Comparison of ENCODE assay signal across 13 mouse cellular contexts in genomic region chr5:51799371-51800035, GRCm38 (mm10).
DNase-seq lines count a peak whose midpoint lies in the region; ATAC-seq and TF ChIP-seq lines count a peak whose summit lies in the region.
"Had no signal": no experiment of that assay in that cellular context is flagged by ENCODE, and none has a peak within 500 bp of the region (broad histone marks: within the 10 kb centered on the region; RNA-seq: fewer than 3 reads in every experiment).

No protein-coding gene starts in this region.

- TF ChIP-seq CTCF in lung, postnatal 0 days (IDR thresholded peaks at IDR 0.05) = no peak

- no peaks in the 10 kb centered on the region for H3K27me3 ChIP-seq in kidney, embryonic 14.5 days (ENCODE audit: control insufficient read depth, insufficient read depth, low read length)
- H3K27me3 ChIP-seq in lung, postnatal 0 days (replicated peaks; ENCODE audit: insufficient read depth, low read length) = no peaks in the 10 kb centered on the region
- no peaks in the 10 kb centered on the region for H3K27me3 ChIP-seq in hindbrain, embryonic 14.5 days (ENCODE audit: control insufficient read depth, insufficient read depth, low read length)
- H3K27me3 ChIP-seq: neural tube, embryonic 12.5 days had no signal

- H3K36me3 ChIP-seq in kidney, embryonic 14.5 days (ENCODE audit: control insufficient read depth, insufficient read depth, low read length) = no peaks in the 10 kb centered on the region
- no peaks in the 10 kb centered on the region for H3K36me3 ChIP-seq in lung, postnatal 0 days (ENCODE audit: insufficient read depth, low read length)
- H3K36me3 ChIP-seq in hindbrain, embryonic 14.5 days (replicated peaks; ENCODE audit: control insufficient read depth, insufficient read depth) = no peaks in the 10 kb centered on the region
- H3K36me3 ChIP-seq: limb, embryonic 13.5 days; neural tube, embryonic 12.5 days had no signal

- no peak overlapping the region for H3K4me3 ChIP-seq in kidney, embryonic 14.5 days (ENCODE audit: low read length)
- no peak overlapping the region for H3K4me3 ChIP-seq in lung, postnatal 0 days (ENCODE audit: low read depth, low read length)
- no peak overlapping the region for H3K4me3 ChIP-seq in hindbrain, embryonic 14.5 days (replicated peaks; ENCODE audit: low read length)
- H3K4me3 ChIP-seq: limb, embryonic 13.5 days; neural tube, embryonic 12.5 days had no signal

- TF ChIP-seq EP300 in lung, postnatal 0 days (IDR thresholded peaks at IDR 0.05) = no peak

- peak; percentile 34 to 70 for DNase-seq in frontal cortex, adult 2 months (ENCODE audit: extremely low spot score in 1 of 2, low spot score in 1 of 2)
- no peak for DNase-seq in frontal cortex, postnatal 14 days (ENCODE audit: low spot score in 2 of 2)
- DNase-seq in brain, adult 2 months (ENCODE audit: low read depth, low spot score) = peak; percentile 79
- peak; percentile 48 for DNase-seq in lung, postnatal 0 days (ENCODE audit: low spot score)
- no peak for DNase-seq in B cell, adult 2 months
- DNase-seq in hindbrain, embryonic 14.5 days (ENCODE audit: low spot score) = no peak
- DNase-seq: heart, adult 18-20 months; spleen, adult 18-20 months had no signal

- no peaks in the 10 kb centered on the region for H3K4me1 ChIP-seq in kidney, embryonic 14.5 days (ENCODE audit: control insufficient read depth, insufficient read depth, low read length)
- H3K4me1 ChIP-seq in lung, postnatal 0 days (ENCODE audit: insufficient read depth, low read depth, low read length) = no peaks in the 10 kb centered on the region
- H3K4me1 ChIP-seq in hindbrain, embryonic 14.5 days (replicated peaks; ENCODE audit: control insufficient read depth, insufficient read depth, low read length) = no peaks in the 10 kb centered on the region
- H3K4me1 ChIP-seq: limb, embryonic 13.5 days; neural tube, embryonic 12.5 days had no signal

- H3K9ac ChIP-seq in kidney, embryonic 14.5 days (ENCODE audit: low read depth, low read length) = no peak overlapping the region
- no peak overlapping the region for H3K9ac ChIP-seq in lung, postnatal 0 days (replicated peaks; ENCODE audit: low read depth)
- H3K9ac ChIP-seq in hindbrain, embryonic 14.5 days = no peak overlapping the region
- H3K9ac ChIP-seq: limb, embryonic 13.5 days; neural tube, embryonic 12.5 days had no signal

- H3K9me3 ChIP-seq in kidney, embryonic 14.5 days (ENCODE audit: control insufficient read depth, low read length) = no peaks in the 10 kb centered on the region
- no peaks in the 10 kb centered on the region for H3K9me3 ChIP-seq in lung, postnatal 0 days (ENCODE audit: low read length)
- no peaks in the 10 kb centered on the region for H3K9me3 ChIP-seq in hindbrain, embryonic 14.5 days (ENCODE audit: control insufficient read depth, low read length)
- H3K9me3 ChIP-seq: limb, embryonic 13.5 days; neural tube, embryonic 12.5 days had no signal

- ATAC-seq in kidney, embryonic 14.5 days (ENCODE audit: low FRiP score, low TSS enrichment) = peak; percentile 57; the same call in 1 of the 2 replicates
- ATAC-seq in lung, postnatal 0 days = peak; percentile 48; the same call in 1 of the 2 replicates
- ATAC-seq in hindbrain, embryonic 14.5 days (ENCODE audit: low FRiP score) = no peak
- ATAC-seq in CD4-positive, CD25-positive, alpha-beta regulatory T cell, adult 4 months = no peak

- no peak overlapping the region for H3K27ac ChIP-seq in kidney, embryonic 14.5 days (ENCODE audit: low read depth, low read length)
- H3K27ac ChIP-seq in lung, postnatal 0 days (ENCODE audit: low read length) = no peak overlapping the region
- no peak overlapping the region for H3K27ac ChIP-seq in hindbrain, embryonic 14.5 days
- H3K27ac ChIP-seq: limb, embryonic 13.5 days; neural tube, embryonic 12.5 days had no signal

- WGBS in kidney, embryonic 14.5 days = 52% methylated on average over 6 of the region's 6 CpGs
- WGBS in lung, postnatal 0 days = 48% methylated on average over 6 of the region's 6 CpGs
- 92% methylated on average over 6 of the region's 6 CpGs for WGBS in hindbrain, embryonic 14.5 days

- H3K4me2 ChIP-seq in kidney, embryonic 14.5 days (replicated peaks; ENCODE audit: low read depth, low read length) = no peak overlapping the region
- H3K4me2 ChIP-seq in lung, postnatal 0 days (replicated peaks; ENCODE audit: low read depth, low read length) = no peak overlapping the region
- H3K4me2 ChIP-seq in hindbrain, embryonic 14.5 days (replicated peaks) = no peak overlapping the region
- H3K4me2 ChIP-seq: limb, embryonic 13.5 days; midbrain, embryonic 11.5 days; neural tube, embryonic 12.5 days had no signal

Comparison
In these comparisons a context has a peak if more than half of its experiments do, and no peak if none do; other contexts are left out.
1. DNase-seq: peak in frontal cortex, adult 2 months (2 of 2), brain, adult 2 months (single experiment) and lung, postnatal 0 days (single experiment); none in frontal cortex, postnatal 14 days (0 of 2), B cell, adult 2 months (0 of 2) and hindbrain, embryonic 14.5 days (single experiment).
2. ATAC-seq: peak in kidney, embryonic 14.5 days (single experiment) and lung, postnatal 0 days (single experiment); none in hindbrain, embryonic 14.5 days (single experiment) and CD4-positive, CD25-positive, alpha-beta regulatory T cell, adult 4 months (single experiment).